Mouse (Mus musculus): ENCODE measurements around the gene Cul3.

- no peak for TF ChIP-seq CTCF (IDR thresholded peaks at IDR 0.05; ENCODE audit: low read depth)
- TF ChIP-seq EP300 (IDR thresholded peaks at IDR 0.05; ENCODE audit: low read depth), result no peak
Observed at GRCm38 (mm10) chr1:80383613-80384589, 43.6 kb upstream of the Cul3 start.
